Mouse (Mus musculus): ENCODE data around the gene Filip1l.
A peak's percentile ranks its signal among the peaks of the same experiment; 100 is the strongest.

Gene Filip1l

DNA sequence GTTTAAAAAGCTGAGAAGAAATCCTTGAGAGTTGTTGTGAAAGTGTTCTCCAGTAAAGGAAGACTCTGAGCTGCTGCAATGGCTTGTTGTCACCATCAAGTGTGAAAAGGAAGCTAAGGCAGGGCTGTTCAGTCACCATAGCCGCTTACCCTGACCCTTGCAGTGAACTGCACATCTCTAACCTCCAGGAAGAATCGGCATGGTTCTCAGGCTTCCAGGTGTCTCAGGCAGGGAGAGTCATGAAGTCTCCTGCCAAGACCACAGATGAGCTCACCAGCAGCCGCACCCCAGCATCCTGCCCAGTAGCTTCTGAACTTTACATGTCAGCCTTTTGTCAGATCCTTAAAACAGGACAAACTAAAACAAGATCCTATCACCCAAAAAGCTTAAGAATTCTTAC, 213.3 kb downstream of the Filip1l start:
- no peak for DNase-seq (ENCODE audit: low spot score in 2 of 2)

DNA sequence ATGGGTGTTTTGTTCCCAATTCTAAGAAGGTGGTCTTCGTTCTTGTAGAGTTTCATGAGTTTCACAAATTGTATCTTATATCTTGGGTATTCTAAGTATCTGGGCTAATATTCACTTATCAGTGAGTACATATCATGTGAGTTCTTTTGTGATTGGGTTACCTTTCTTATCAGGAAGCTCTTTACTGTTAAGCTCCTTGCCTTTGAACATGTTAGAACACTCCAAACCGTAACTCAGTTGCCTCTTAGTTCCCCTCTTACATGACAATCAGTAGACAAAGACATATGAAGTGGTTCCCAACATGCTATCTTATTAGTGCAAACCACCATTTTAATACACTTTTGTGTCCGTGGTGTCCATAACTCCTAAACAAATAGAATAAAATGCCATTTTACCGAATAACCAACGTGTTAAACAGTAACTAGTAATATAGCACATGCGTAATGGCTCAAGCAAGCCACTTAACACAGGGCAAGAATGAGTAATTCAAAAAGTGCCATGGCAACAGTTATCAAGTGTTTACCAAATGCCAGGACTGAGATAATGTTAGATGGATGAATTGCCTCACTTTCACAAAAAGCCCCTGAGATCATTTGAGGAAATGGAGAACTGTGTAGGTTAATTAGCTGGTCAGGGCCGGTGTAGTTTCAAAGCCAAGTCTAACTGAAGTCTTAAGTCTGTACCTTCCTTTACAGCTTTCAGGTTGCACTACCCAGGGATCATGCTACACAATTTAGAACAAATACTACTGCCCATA, 215.9 kb downstream of the Filip1l start:
- DNase-seq (ENCODE audit: low spot score in 2 of 2): no peak

DNA sequence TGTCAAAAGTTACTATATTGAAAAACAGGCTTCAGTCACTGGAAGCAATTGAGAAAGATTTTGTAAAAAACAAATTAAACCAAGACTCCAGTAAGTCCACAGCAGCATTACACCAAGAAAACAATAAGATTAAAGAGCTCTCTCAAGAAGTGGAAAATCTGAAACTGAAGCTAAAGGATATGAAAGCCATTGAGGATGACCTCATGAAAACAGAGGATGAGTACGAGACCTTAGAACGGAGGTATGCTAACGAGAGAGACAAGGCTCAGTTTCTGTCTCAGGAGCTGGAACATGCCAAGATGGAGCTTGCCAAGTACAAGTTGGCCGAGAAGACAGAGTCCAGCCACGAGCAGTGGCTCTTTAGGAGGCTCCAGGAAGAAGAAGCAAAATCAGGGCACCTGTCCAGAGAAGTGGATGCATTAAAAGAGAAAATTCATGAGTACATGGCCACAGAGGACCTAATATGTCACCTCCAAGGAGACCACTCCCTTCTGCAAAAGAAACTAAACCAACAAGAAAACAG, 218.0 kb downstream of the Filip1l start:
- DNase-seq (ENCODE audit: low spot score in 2 of 2): no peak

DNA sequence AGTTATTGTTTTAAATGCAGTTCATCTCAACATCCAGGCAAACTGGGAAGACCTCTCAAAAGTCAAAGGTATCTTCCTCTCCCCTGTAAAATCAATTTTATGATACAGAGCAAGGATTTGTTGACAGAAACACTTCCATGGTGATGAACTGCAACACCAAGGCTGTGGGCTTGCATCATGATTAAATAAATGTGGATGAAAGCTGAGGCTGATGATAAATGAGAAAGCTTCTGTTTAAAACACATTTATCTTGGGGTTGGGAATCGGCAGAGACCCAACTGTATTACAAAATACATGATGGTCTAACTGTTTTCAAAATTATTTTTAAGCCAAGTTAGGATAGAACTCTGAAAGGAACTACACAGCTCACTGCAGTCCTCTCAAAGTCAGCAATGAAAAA, 220.9 kb downstream of the Filip1l start:
- no peak for DNase-seq (ENCODE audit: low spot score in 2 of 2)

DNA sequence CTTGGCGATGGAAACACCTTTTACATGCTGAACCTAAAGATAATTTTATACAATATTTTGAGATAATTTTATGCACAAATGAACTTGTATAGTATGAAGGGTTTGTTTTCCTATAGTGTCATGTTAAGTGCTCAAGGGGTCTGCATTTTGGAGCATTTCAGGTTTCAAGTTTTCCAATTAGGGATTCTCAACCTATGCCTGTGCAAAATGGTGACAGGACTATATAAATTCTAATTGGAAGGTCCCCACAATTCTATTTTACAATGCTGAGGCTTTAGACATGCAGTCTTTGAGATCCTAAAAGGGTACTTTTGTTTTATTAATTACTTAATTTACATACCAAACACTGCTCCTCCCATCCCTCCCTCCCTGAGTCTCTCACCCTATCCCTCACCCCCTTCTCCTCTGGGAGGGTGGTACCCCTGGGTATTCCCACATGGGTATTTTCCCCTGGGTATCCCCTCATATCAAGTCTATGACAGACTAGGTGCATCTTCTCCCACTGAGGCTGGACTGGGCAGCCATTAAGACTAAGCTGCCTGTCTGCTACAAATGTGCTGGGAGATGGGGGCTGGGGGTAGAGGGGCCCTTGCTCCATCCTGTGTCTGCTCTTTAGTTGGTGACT, 223.0 kb downstream of the Filip1l start:
- no peak for DNase-seq (ENCODE audit: low spot score in 2 of 2)

DNA sequence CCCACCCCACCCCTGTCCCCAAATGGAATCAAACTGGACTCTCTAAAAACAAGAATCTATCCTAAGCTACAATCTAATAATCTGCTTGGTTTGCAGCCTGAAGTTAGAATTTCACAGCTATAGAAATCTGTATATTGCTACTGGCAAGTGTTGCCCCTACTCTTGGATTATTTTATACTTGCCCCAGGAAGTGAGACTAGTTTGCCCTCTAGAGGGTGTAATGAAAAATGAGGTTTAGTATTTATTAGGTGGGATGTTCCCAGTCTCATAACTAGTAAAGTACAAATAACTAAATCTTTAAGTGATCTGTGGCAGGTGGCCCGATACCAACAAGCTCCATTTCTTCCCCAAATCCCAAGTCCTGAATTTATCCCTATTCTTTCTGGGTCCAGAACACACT, 224.6 kb downstream of the Filip1l start:
- no peak for DNase-seq (ENCODE audit: low spot score in 2 of 2)

DNA sequence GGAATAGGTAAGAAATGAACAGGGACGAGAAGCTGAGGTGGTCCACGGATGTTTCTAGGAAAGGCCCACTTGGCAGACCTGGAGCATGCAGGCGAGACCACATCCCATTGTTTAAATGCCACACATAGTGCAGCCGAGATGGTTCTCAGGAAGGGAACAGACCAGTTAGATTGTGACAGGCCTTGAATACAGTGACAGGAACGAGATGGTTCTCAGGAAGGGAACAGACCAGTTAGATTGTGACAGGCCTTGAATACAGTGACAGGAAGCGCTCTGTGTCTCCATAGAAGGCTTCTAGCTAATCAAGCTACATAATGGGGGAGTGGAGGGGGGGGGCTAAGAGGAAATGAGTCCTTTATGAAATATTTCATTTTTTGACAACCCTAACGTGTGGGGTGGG, 227.1 kb downstream of the Filip1l start:
- no peak for DNase-seq (ENCODE audit: low spot score in 2 of 2)

DNA sequence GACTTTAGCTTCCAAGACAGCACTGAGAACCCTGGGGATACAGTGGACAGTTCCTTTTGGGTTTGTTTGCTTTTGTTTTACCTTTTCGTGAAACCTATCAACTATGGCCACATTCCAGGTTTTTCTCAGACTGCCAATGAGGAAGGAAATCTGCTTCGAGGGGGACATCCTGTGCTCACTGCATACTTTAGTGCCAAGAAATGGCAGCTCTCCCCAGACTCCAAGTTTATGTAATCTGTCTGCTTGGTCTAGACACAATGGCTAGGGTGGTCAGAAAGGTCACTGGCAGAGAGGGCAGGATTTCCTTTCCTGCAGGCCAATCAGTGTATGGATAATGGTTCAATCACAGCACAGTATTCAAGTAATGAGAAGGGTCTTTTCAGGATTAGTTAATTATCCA, 229.1 kb downstream of the Filip1l start:
- no peak for DNase-seq (ENCODE audit: low spot score in 2 of 2)

DNA sequence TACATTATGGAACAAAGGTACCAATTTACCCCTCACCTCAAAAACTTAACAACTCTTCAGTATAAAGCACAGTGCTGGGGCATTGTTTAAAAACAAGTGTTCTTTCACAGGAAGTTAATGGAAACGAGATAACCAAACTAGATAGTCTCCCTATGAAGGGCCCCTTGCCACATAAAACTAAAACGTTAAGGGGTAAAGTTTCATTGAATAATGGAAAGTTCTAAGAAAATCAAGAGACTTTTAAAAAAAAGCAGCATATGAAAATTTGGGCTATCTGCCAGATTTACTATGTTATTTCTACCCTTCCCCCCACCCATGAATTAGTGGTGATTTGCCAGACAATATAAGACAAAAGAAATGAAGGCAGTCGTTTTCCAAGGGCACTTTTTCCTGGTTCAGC, 232.3 kb downstream of the Filip1l start:
- DNase-seq (ENCODE audit: low spot score in 2 of 2): no peak

DNA sequence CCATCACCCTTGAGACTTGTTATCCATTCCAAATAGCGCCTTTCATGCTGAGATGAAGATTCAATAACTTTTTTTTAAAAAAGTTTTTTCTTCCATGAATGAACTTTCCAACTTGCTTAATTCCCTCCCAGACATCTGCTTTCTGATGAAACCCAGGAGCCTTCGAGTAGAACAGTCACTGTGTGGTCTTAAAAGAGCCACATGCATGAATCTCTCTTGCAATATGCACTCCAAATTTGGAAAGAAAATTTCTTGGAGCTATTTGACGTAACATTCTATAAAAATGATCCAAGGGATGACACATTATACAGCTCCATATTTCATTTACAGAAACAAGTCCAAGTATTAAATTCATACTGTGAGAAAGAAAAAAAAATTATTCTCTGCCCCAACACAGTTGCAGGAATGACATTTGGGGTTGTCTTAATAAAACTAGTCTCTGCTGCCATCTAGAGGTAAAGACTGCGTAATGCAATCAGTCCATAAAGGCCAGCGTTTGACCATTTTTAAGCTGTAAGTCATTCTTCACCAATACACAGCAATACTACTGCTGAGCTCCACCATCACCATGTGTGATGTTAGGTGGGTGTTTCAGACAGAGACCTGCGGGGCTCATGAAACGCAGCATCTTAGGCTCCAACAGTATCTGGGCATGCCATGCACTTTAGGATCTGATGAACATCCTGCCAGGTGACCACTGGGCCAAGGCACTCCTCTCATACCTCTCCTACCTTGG, 240.7 kb downstream of the Filip1l start:
- DNase-seq (ENCODE audit: low spot score in 2 of 2): no peak

DNA sequence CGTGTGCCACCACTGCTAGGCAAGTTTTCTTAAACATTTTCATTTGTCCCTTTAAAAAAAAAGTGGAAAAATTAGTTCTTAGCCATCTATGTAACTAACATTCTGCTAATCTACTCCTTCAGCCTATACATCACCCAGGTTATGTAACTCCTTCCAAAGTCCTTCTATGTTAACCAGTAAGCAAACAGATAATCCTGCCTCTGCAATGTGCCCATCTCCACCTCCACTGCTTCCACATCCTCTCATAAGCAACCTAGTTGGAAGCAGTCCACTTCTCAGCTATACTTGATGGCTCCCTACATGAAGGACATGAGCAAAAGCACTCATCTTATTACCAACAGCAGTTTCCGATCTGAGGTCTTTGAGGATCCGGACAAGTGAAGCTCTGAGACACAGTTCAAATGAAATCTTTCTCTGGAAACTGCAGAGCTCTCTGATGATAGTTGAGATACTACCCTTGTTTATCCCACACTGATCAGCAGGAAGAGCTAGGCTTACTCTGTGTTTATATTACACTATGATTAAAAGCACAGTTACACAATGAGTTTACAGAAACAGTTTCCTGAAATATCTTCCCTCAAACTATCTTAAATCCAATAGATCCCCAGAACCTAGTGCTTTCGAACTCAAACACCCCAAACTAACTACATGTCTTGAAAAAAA, 244.5 kb downstream of the Filip1l start:
- DNase-seq (ENCODE audit: low spot score in 2 of 2): no peak

DNA sequence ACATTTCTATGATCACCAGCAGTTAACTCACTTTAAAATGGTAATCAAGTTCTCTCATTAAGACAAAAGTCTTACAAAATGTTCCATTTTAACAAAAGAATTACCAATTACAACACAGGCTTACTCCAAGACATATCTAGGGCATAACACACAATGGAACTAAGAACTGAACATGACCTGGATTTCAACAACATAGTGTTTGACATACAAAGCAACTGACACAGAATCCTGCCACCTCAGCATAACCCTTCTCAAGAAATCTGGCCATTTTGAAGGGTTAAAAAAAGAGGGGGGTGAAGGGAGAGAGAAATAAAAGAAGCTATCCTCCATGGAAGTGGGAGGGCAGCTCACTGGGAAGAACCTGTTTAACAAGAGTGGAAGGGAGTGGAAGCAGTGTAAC, 248.1 kb downstream of the Filip1l start:
- no peak for DNase-seq (ENCODE audit: low spot score in 2 of 2)

DNA sequence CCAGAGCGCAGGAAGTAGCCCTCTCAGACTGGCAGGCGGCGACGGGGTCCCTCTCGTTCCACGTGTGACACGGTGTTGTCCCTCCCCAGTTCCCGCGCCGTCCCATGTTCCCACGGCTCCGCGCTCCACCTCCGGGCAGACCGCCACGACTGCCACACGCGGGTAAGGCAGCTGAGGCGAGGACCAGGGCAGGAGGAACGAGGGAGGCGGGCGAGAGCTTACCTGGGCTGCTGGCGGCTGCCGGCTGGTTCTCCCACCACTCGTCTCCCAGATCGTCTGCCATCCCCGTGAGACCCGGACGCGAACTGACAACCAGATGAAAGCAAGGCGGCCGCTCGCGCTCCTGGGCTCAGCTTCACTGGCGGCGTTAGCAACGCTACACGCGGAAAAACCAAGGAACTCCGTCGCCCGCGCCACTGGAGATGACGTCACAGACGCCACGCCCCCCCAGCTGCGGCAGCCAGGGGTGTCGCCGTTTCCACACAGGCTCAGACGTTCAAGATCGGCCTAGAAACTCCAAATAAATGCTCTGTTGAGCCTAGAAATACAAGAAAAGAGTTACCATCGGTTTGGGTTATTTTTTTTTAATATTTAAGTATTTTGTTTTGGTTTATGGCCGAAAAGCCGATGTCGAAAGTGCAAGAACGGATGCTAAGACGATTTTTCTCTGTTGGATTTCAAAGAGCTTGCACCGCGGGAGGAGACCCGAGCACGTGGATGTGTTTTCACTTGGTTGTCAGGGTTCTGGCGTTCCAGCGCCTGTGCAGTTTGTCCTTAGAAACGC, 253.7 kb downstream of the Filip1l start, which contains the start of gene Cmss1:
TSS of gene Cmss1 (minus strand) at position 421 of the 784 bp plus-strand sequence.
- DNase-seq (ENCODE audit: low spot score in 2 of 2): peak; percentile 56 to 70

DNA sequence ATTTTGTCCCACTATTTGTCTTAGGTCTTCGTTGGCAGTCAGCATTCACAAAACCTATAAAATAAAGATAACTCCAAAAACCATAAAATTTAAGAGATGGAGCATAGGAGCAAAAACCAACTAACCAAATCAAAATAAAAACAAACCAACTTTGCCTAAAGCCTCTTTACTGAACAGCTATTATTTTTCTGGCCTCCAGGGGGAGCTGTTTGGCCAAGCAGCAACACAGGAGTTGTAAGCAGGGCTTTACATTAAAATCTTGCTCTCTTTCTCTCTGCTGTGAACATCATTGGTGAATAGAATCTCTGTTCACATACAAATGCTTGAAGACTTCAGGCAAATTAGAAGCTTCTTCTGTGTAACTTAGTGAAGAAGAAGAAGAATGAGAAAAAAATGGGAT, 258.9 kb downstream of the Filip1l start:
- no peak for DNase-seq (ENCODE audit: low spot score in 2 of 2)
